Mouse (Mus musculus) embryonic fibroblast, embryonic 13.5 days (primary cell): Measurements from ENCODE around the gene Lmln. TPM values are rescaled to one million over a fixed set of nuclear protein-coding genes. Genes with fewer than 3 reads are reported as not detected.
"Not testable (repeated sequence)": the region's sequence is repeated elsewhere in the genome, so short reads cannot be mapped to it uniquely, and the experiment has no call there.

ENCODE experiments used
- H3K27ac ChIP-seq: 2 replicates; pipeline ENCODE4 v1.5.1; 2012; ENCODE audit warnings: low read length, control low read depth, inconsistent platforms; ENCODE audit not compliant: insufficient read depth
- H3K4me1 ChIP-seq: 2 replicates; pipeline ENCODE4 v1.6.1; 2011; ENCODE audit warnings: low read length; ENCODE audit not compliant: control insufficient read depth, insufficient read depth
- H3K4me3 ChIP-seq: 2 replicates; pipeline ENCODE4 v1.5.1; 2011; ENCODE audit warnings: mild to moderate bottlenecking, control low read depth, low read length; ENCODE audit not compliant: insufficient read depth
- CTCF ChIP-seq: IDR thresholded peaks from 2 replicates; pipeline ENCODE4 v1.5.1; 2011; ENCODE audit warnings: mild to moderate bottlenecking, control low read depth, low read length, moderate library complexity, borderline replicate concordance; ENCODE audit not compliant: insufficient read depth
- POLR2A ChIP-seq: IDR thresholded peaks from 2 replicates; pipeline ENCODE4 v1.6.1; 2011; ENCODE audit warnings: low read depth, mild to moderate bottlenecking, control low read depth, low read length, moderate library complexity
- polyA plus RNA-seq: library from polyadenylated mRNA; stranded (reverse); fragments of >200 nt; gene quantifications from 2 replicates; pipeline ENCODE4 v1.2.4, GENCODE M21; 2011; ENCODE audit warnings: low read depth; ENCODE audit not compliant: missing spikeins, insufficient read length

Gene Lmln
- polyA plus RNA-seq, 1 experiment: 1.9 TPM

GRCm38 (mm10) chr16:33151558-33151957, 89.2 kb downstream of the Lmln start:
- no peak overlapping the region for H3K27ac ChIP-seq
- no peak overlapping the region for H3K4me3 ChIP-seq
- no peaks in the 10 kb centered on the region for H3K4me1 ChIP-seq
- TF ChIP-seq CTCF (no peak), POLR2A (no peak)

- no peak for TF ChIP-seq POLR2A
- TF ChIP-seq CTCF: no peak
- Histone ChIP-seq H3K4me1 (no peaks in the 10 kb centered on the region), H3K4me3 (no peak overlapping the region), H3K27ac (no peak overlapping the region)
Observed at GRCm38 (mm10) chr16:33154992-33155391, 92.7 kb downstream of the Lmln start.

GRCm38 (mm10) chr16:33158006-33158405, 95.7 kb downstream of the Lmln start:
- no peak overlapping the region for H3K27ac ChIP-seq
- no peak overlapping the region for H3K4me3 ChIP-seq
- TF ChIP-seq CTCF: no peak
- TF ChIP-seq POLR2A: no peak
- H3K4me1 ChIP-seq: no peaks in the 10 kb centered on the region

- Histone ChIP-seq H3K27ac (no peak overlapping the region), H3K4me3 (no peak overlapping the region), H3K4me1 (no peaks in the 10 kb centered on the region)
- TF ChIP-seq CTCF (no peak), POLR2A (no peak)
Observed at GRCm38 (mm10) chr16:33158590-33159071, 96.3 kb downstream of the Lmln start.

GRCm38 (mm10) chr16:33159363-33159762, 97.0 kb downstream of the Lmln start:
- Histone ChIP-seq H3K4me3 (no peak overlapping the region), H3K4me1 (no peaks in the 10 kb centered on the region), H3K27ac (no peak overlapping the region)
- no peak for TF ChIP-seq CTCF
- TF ChIP-seq POLR2A: no peak

GRCm38 (mm10) chr16:33163330-33164090, 101.2 kb downstream of the Lmln start:
- Histone ChIP-seq H3K4me3 (no peak overlapping the region), H3K4me1 (no peaks in the 10 kb centered on the region), H3K27ac (no peak overlapping the region)
- TF ChIP-seq POLR2A (no peak), CTCF (no peak)

- H3K4me1 ChIP-seq, H3K4me3 ChIP-seq, H3K27ac ChIP-seq: not testable (repeated sequence)
Observed at GRCm38 (mm10) chr16:33166284-33166683, 104.0 kb downstream of the Lmln start.

- TF ChIP-seq POLR2A (no peak), CTCF (no peak)
- H3K4me1 ChIP-seq: no peaks in the 10 kb centered on the region
- no peak overlapping the region for H3K27ac ChIP-seq
- no peak overlapping the region for H3K4me3 ChIP-seq
Observed at GRCm38 (mm10) chr16:33167537-33167936, 105.2 kb downstream of the Lmln start.

GRCm38 (mm10) chr16:33169471-33170034, 107.2 kb downstream of the Lmln start:
- H3K4me3 ChIP-seq: no peak overlapping the region
- no peak for TF ChIP-seq POLR2A
- TF ChIP-seq CTCF: no peak
- H3K4me1 ChIP-seq: no peaks in the 10 kb centered on the region
- no peak overlapping the region for H3K27ac ChIP-seq
